Mouse (Mus musculus) spleen, adult 12 weeks (tissue): Measurements from ENCODE around the gene 5430419D17Rik.

Source experiments
- DNase-seq: peaks from one replicate; pipeline ENCODE4 v3.0.0; 2022; ENCODE audit warnings: low spot score

5430419D17Rik gene

DNA sequence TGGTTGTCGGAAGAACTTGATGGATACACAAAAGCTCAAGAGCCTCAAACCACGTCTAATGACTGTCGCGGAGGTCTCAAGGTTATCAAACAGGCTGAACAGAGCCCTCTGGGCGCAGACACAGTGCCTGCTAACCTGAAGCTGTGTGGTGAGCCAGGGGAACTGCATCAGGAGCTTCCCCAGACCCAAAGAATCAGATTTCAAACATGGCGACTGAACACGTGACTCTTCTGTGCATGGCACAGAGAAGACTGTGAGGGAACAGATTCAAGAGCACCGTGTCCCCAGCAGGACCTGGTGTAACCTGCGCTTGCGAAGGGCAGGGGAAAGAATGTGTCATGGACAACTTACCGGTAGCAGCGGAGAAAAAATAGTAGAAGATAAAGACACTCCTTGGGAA, 143.4 kb downstream of the 5430419D17Rik start:
- DNase-seq = no peak

DNA sequence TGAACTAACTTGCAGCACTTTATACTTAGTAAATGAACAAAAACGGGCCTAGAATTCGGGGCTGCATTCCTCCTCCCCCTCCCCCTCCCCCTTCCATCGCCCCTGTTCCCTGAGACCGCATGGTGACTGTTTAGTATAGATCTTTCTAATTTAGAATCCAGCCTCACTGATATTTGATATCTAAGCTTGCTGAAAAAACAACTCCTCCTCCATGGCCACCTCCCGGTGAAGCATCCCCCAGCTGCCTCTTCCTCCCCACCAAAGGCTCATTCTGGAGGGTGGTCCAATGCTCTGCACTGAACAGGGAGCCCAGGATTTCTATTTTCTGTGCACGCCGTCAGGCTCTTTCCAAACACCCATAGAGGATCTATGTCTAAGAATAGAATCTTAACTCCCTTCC, 144.1 kb downstream of the 5430419D17Rik start:
- no peak for DNase-seq

DNA sequence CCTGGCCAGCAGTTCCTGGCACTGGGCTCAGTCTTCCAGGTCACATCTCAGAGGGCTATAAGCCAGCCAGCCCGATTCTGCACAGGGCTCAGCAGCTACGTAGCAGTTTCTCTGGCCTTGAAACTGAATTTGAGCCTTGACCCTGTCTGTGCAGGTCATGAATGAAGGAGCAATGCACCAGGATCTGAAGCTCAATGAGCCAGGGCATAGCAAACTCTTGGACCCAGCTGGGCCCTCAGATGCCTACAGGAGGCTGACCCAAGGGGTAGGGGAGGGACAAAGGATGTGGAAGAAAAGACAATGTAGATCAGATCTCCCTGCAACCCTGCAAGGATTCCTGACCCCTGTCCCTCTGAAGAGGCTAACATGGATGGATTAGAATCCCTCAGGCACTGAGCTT, 148.0 kb downstream of the 5430419D17Rik start, which contains the start of gene Cuzd1:
TSS of gene Cuzd1 (minus strand) at position 101 of the 400 bp plus-strand sequence.
- DNase-seq = no peak

DNA sequence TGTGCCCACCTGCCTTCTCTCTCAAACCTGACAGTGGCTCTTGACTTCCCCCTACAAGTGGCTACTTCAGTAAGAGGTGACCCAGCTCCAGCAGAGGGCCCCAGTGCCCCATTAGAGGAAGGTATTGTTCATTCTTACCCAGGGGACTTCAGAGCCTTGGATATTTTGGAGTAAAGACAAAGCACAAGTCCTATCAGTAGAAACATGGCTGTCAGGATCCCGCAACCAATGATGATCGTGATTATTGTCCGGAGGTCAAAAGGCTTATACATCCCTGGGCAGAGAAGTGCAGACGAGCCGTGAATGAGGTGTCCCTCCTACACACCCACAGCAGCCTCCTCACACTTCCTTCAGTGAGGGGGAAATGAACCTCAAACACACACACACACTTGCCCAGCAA, 152.9 kb downstream of the 5430419D17Rik start:
- DNase-seq = no peak

DNA sequence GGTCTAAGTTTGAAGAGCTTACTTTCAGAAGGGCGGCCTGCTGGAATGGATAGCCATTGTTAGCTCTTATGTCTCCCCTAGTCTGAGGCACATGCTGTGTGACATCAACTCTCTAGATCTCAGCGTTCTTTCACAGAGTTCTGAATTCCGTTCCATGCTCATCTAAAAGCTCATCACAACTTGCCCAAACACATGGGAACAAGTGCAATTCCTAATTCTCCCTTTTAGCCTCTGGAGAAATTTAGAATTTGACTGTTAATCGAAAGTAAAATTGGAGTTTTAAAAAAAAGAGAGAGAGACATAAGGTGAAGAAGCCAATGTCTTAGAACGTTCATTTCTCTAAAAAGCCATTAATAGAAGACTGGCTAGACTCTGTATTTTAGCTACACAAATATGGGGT, 155.2 kb downstream of the 5430419D17Rik start, which contains the start of gene Fam24b:
TSS of gene Fam24b (minus strand) at position 101 of the 400 bp plus-strand sequence.
- no peak for DNase-seq

DNA sequence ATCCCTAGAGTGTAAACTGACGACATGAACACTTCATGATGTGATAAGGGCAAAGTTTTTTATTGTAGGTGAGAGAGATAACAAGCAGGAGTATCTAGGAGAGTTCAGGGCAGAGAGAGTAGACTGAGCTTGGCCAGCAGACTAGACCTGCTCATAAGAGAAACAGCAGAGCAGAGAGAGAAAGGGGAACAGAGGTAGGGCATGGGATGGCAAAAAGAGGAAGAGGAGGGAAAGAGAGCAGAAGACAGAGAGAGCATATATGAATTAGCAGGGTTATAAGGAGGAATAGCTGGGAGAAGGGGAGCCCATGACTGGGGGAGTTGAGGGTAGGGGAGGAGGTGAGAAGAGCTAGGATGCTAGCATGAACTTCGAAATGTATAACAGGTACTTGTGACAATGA, 157.5 kb downstream of the 5430419D17Rik start:
- DNase-seq = no peak

DNA sequence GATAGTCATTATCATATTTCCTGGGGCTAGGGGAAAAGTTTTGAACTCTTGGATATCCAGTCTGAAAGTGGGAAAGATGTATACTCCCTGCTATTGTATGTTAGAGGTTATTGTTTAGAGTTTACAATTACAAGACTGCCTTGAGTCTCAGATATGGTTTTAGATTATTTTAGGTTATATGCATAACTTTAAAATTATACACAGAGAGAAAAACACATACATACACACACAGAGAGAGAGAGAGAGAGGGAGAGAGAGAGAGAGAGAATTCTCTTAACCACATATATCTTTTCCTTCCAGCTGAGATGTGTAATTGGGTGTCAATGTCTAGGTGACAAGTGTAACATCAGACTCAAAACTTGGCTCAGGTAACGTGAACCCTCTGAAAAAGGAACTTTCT, 159.4 kb downstream of the 5430419D17Rik start, which contains the start of gene Fam24a:
TSS of gene Fam24a (plus strand) at position 301 of the 400 bp plus-strand sequence.
- no peak for DNase-seq

DNA sequence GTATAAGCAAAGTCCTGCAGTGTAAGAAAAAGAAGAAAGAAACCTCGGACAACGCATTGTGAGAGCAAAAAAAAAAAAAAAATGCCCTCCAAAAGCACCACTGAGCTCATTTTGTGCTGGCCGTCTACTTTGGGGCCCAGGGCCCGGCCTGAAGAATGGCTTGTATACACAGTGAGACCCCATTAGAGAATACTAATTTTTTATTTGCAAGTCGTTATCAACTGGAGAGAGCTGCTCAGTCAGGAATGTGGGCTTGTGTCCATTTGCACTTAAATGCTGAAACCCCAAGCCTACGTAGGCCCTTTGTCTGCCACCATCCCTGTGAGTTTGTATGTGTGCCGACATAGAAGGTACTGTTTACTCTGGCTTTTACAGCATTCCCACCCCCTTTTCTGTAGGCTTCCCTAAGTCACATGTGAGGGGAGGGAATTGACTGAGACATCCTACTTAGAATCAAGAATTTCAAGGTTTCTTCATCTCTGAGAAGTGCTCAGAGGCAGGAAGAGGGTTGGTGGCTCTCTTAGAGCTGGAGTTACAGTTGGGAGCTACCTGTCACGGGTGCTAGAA, 163.4 kb downstream of the 5430419D17Rik start:
- no peak for DNase-seq

DNA sequence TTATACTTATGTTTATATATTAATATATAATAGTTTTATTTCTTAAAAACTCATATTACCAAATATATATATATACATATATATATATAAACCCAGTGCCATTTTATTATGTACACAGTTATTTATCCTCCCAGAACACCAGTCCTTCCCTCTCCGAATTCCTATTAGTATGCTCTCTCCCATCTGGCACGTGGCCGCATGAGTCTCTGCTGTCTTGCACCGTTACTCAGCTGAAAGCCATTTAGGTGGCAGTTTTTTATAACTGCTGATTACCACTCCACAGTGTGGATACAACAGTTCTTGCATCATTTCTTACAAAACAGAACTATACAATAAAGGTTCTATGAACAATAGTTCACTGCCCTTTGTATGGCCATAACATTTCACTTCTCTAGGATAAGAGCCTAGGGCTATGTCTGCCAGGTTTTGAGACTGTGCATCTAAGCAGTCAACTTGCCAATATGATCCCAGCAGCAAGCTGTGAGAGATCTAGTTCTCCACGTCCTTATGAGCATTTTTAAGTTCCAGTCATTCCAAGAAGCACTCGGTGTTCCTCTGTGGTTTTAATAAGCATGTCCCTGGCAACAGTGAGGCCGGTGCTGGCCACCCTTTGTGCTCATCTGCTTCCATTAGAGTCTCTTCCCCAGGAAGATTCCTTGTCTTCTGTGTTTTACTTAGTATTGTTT, 171.8 kb downstream of the 5430419D17Rik start:
- no peak for DNase-seq
